Mouse (Mus musculus) megakaryocyte-erythroid progenitor cell, adult 5-6 weeks (primary cell): ENCODE data around the gene Mef2b. TPM values are rescaled to one million over a fixed set of nuclear protein-coding genes. Genes with fewer than 3 reads are reported as not detected.
A peak's percentile ranks its signal among the peaks of the same experiment; 100 is the strongest.
"Not testable (repeated sequence)": the region's sequence is repeated elsewhere in the genome, so short reads cannot be mapped to it uniquely, and the experiment has no call there.

Experiments
- ATAC-seq: replicated peaks from 2 replicates; pipeline ENCODE4 v1.8.0; 2016; ENCODE audit warnings: mild to moderate bottlenecking, inconsistent platforms; ENCODE audit not compliant: severe bottlenecking, poor library complexity, low FRiP score, low TSS enrichment
- total RNA-seq, 2 experiments: library from RNA; stranded (forward) in 1 of 2; stranded (reverse) in 1 of 2; fragments of 200-1000, 215-1000 nt in 1 of 2; fragments of >200 nt in 1 of 2; fragmentation: Nextera tagmentation in 1 of 2; gene quantifications; 2 replicates each; pipeline ENCODE4 v1.2.3; 2014 to 2017

The Mef2b gene
- total RNA-seq, 2 experiments from 2014 or later: 0.46 TPM; not detected in 1

GRCm38 (mm10) chr8:70212112-70213055 lies 72.9 kb downstream of the Mef2b start, which contains the start of gene Slc25a42:
Gene Slc25a42 (minus strand): TSS chr8:70212305.
- ATAC-seq: peak; percentile 94

GRCm38 (mm10) chr8:70214411-70214810 lies 74.9 kb downstream of the Mef2b start:
- no peak for ATAC-seq

GRCm38 (mm10) chr8:70215092-70215491 lies 75.6 kb downstream of the Mef2b start:
- ATAC-seq: no peak

GRCm38 (mm10) chr8:70216161-70216560 lies 76.7 kb downstream of the Mef2b start:
- not testable (repeated sequence) for ATAC-seq

GRCm38 (mm10) chr8:70216566-70216965 lies 77.1 kb downstream of the Mef2b start:
- no peak for ATAC-seq

Other genes with a start within 250 kb of the Mef2b start
- gene Tssk6, start 237.5 kb upstream of the Mef2b start, total RNA-seq (2014; fragmentation: Nextera tagmentation): 1.4 TPM in 1 of 2 replicates, not detected in the other
- gene Tssk6, start 237.5 kb upstream of the Mef2b start, total RNA-seq (2017): 0.15 TPM in 1 of 2 replicates, not detected in the other
- gene Ndufa13, start 237.2 kb upstream of the Mef2b start, total RNA-seq (2014; fragmentation: Nextera tagmentation): 110 and 122 TPM in 2 replicates
- 91.6 and 99.6 TPM in 2 replicates for gene Ndufa13, start 237.2 kb upstream of the Mef2b start, total RNA-seq (2017)
- not detected in 2 replicates for gene Yjefn3, start 237.0 kb upstream of the Mef2b start, total RNA-seq (2014; fragmentation: Nextera tagmentation)
- gene Yjefn3, start 237.0 kb upstream of the Mef2b start, total RNA-seq (2017): not detected in 2 replicates
- 75.4 and 89.7 TPM in 2 replicates for gene Gatad2a, start 143.3 kb upstream of the Mef2b start, total RNA-seq (2014; fragmentation: Nextera tagmentation)
- gene Gatad2a, start 143.3 kb upstream of the Mef2b start, total RNA-seq (2017): 68.7 and 107 TPM in 2 replicates
- 45.9 and 62.1 TPM in 2 replicates for gene Mau2, start 97.0 kb upstream of the Mef2b start, total RNA-seq (2014; fragmentation: Nextera tagmentation)
- 33.4 TPM in 2 replicates for gene Mau2, start 97.0 kb upstream of the Mef2b start, total RNA-seq (2017)
- gene Sugp1, start 96.9 kb upstream of the Mef2b start, total RNA-seq (2014; fragmentation: Nextera tagmentation): 24.6 and 26.9 TPM in 2 replicates
- gene Sugp1, start 96.9 kb upstream of the Mef2b start, total RNA-seq (2017): 31.1 and 33.0 TPM in 2 replicates
- 0.77 TPM in 1 of 2 replicates, not detected in the other for gene Tm6sf2, start 66.8 kb upstream of the Mef2b start, total RNA-seq (2014; fragmentation: Nextera tagmentation)
- not detected in 2 replicates for gene Tm6sf2, start 66.8 kb upstream of the Mef2b start, total RNA-seq (2017)
- gene Hapln4, start 56.3 kb upstream of the Mef2b start, total RNA-seq (2014; fragmentation: Nextera tagmentation): not detected in 2 replicates
- gene Hapln4, start 56.3 kb upstream of the Mef2b start, total RNA-seq (2017): not detected in 2 replicates
- not detected in 2 replicates for gene Ncan, start 18.8 kb upstream of the Mef2b start, total RNA-seq (2014; fragmentation: Nextera tagmentation)
- gene Ncan, start 18.8 kb upstream of the Mef2b start, total RNA-seq (2017): not detected in 2 replicates
- 41.3 and 47.8 TPM in 2 replicates for gene Nr2c2ap, start 8.4 kb upstream of the Mef2b start, total RNA-seq (2014; fragmentation: Nextera tagmentation)
- gene Nr2c2ap, start 8.4 kb upstream of the Mef2b start, total RNA-seq (2017): 6.7 and 16.3 TPM in 2 replicates
- 5.6 and 10.7 TPM in 2 replicates for gene Rfxank, start 557 bp upstream of the Mef2b start, total RNA-seq (2014; fragmentation: Nextera tagmentation)
- 9.1 and 18.3 TPM in 2 replicates for gene Rfxank, start 557 bp upstream of the Mef2b start, total RNA-seq (2017)
- 50.6 and 63.7 TPM in 2 replicates for gene Borcs8, start 212 bp upstream of the Mef2b start, total RNA-seq (2014; fragmentation: Nextera tagmentation)
- gene Borcs8, start 212 bp upstream of the Mef2b start, total RNA-seq (2017): 28.6 and 44.9 TPM in 2 replicates
- gene Tmem161a, start 32.6 kb downstream of the Mef2b start, total RNA-seq (2014; fragmentation: Nextera tagmentation): 40.0 and 40.9 TPM in 2 replicates
- 12.2 and 18.0 TPM in 2 replicates for gene Tmem161a, start 32.6 kb downstream of the Mef2b start, total RNA-seq (2017)
- 31.8 and 36.6 TPM in 2 replicates for gene Slc25a42, start 72.6 kb downstream of the Mef2b start, total RNA-seq (2014; fragmentation: Nextera tagmentation)
- 3.2 and 5.5 TPM in 2 replicates for gene Slc25a42, start 72.6 kb downstream of the Mef2b start, total RNA-seq (2017)
- 95.2 and 99.2 TPM in 2 replicates for gene Sugp2, start 94.5 kb downstream of the Mef2b start, total RNA-seq (2014; fragmentation: Nextera tagmentation)
- 32.2 and 67.3 TPM in 2 replicates for gene Sugp2, start 94.5 kb downstream of the Mef2b start, total RNA-seq (2017)
- gene Armc6, start 94.8 kb downstream of the Mef2b start, total RNA-seq (2014; fragmentation: Nextera tagmentation): 20.1 and 29.8 TPM in 2 replicates
- 4.4 and 8.7 TPM in 2 replicates for gene Armc6, start 94.8 kb downstream of the Mef2b start, total RNA-seq (2017)
- 5.5 and 9.6 TPM in 2 replicates for gene Homer3, start 143.1 kb downstream of the Mef2b start, total RNA-seq (2014; fragmentation: Nextera tagmentation)
- 0.56 and 8.0 TPM in 2 replicates for gene Homer3, start 143.1 kb downstream of the Mef2b start, total RNA-seq (2017)
- gene Ddx49, start 162.8 kb downstream of the Mef2b start, total RNA-seq (2014; fragmentation: Nextera tagmentation): 50.3 and 54.2 TPM in 2 replicates
- 116 and 154 TPM in 2 replicates for gene Ddx49, start 162.8 kb downstream of the Mef2b start, total RNA-seq (2017)
- 127 and 153 TPM in 2 replicates for gene Cope, start 162.8 kb downstream of the Mef2b start, total RNA-seq (2014; fragmentation: Nextera tagmentation)
- gene Cope, start 162.8 kb downstream of the Mef2b start, total RNA-seq (2017): 56.3 and 64.1 TPM in 2 replicates
- not detected in 2 replicates for gene Cers1, start 176.1 kb downstream of the Mef2b start, total RNA-seq (2014; fragmentation: Nextera tagmentation)
- not detected in 2 replicates for gene Cers1, start 176.1 kb downstream of the Mef2b start, total RNA-seq (2017)
- gene Gdf1, start 190.1 kb downstream of the Mef2b start, total RNA-seq (2014; fragmentation: Nextera tagmentation): not detected in 2 replicates
- gene Gdf1, start 190.1 kb downstream of the Mef2b start, total RNA-seq (2017): not detected in 2 replicates
- gene Upf1, start 213.6 kb downstream of the Mef2b start, total RNA-seq (2014; fragmentation: Nextera tagmentation): 44.1 and 46.9 TPM in 2 replicates
- gene Upf1, start 213.6 kb downstream of the Mef2b start, total RNA-seq (2017): 26.7 and 46.7 TPM in 2 replicates
- gene Comp, start 233.8 kb downstream of the Mef2b start, total RNA-seq (2014; fragmentation: Nextera tagmentation): 0.15 and 1.2 TPM in 2 replicates
- 2.3 TPM in 1 of 2 replicates, not detected in the other for gene Comp, start 233.8 kb downstream of the Mef2b start, total RNA-seq (2017)